Mouse (Mus musculus) heart, embryonic 13.5 days (tissue): Measurements from ENCODE around the gene Maml2. TPM values are rescaled to one million over a fixed set of nuclear protein-coding genes. Genes with fewer than 3 reads are reported as not detected.

ENCODE experiments used
- ATAC-seq: fragments of 200-750 bp; cut with Nextera tagmentation; 2 replicates; pipeline ENCODE4 v1.8.0; 2017; ENCODE audit warnings: moderate TSS enrichment; ENCODE audit not compliant: insufficient number of reproducible peaks, low FRiP score, low TSS enrichment; ENCODE audit errors: extremely low read depth
- H3K27ac ChIP-seq: fragments of 300-500 bp; sonication (generic); replicated peaks from 2 replicates; pipeline ENCODE4 v1.5.1; 2015; ENCODE audit warnings: moderate library complexity, mild to moderate bottlenecking, inconsistent platforms
- H3K27me3 ChIP-seq: fragments of 300-500 bp; sonication (generic); replicated peaks from 2 replicates; pipeline ENCODE4 v1.6.1; 2015; ENCODE audit warnings: mild to moderate bottlenecking, inconsistent platforms
- H3K36me3 ChIP-seq: fragments of 300-500 bp; sonication (generic); 2 replicates; pipeline ENCODE4 v1.6.1; 2015; ENCODE audit warnings: mild to moderate bottlenecking, inconsistent platforms
- H3K4me1 ChIP-seq: fragments of 300-500 bp; sonication (generic); 2 replicates; pipeline ENCODE4 v1.6.1; 2015; ENCODE audit warnings: inconsistent platforms
- H3K4me2 ChIP-seq: fragments of 300-500 bp; sonication (generic); 2 replicates; pipeline ENCODE4 v1.6.1; 2015; ENCODE audit warnings: inconsistent platforms, mild to moderate bottlenecking, moderate library complexity
- H3K4me3 ChIP-seq: fragments of 300-500 bp; sonication (generic); 2 replicates; pipeline ENCODE4 v1.5.1; 2015; ENCODE audit warnings: moderate library complexity, mild to moderate bottlenecking, inconsistent platforms
- H3K9ac ChIP-seq: fragments of 300-500 bp; sonication (generic); 2 replicates; pipeline ENCODE4 v1.6.1; 2015; ENCODE audit warnings: inconsistent platforms, mild to moderate bottlenecking, moderate library complexity
- H3K9me3 ChIP-seq: fragments of 300-500 bp; sonication (generic); 2 replicates; pipeline ENCODE4 v1.6.1; 2016; ENCODE audit warnings: inconsistent platforms
- WGBS: fragments of 180-500 bp; shearing (Covaris S2); methylation state at CpG from one replicate; pipeline ENCODE4 v1.1.7; 2015; ENCODE audit warnings: mixed read lengths; 5-methylcytosine and 5-hydroxymethylcytosine counted together
- polyA plus RNA-seq: library from polyadenylated mRNA; unstranded; fragments of >200 nt; fragmentation: Nextera tagmentation; extraction: Ambion mirVana; gene quantifications from 2 replicates; pipeline ENCODE4 v1.2.1, GENCODE M21; 2015

The Maml2 gene
- polyA plus RNA-seq, 1 experiment from 2014 or later, result 9.5 TPM

GRCm38 (mm10) chr9:13518441-13518971 lies 220.7 kb downstream of the Maml2 start:
- Histone ChIP-seq H3K9ac (no peak overlapping the region), H3K4me1 (peaks cover 28% of the 10 kb centered on the region), H3K4me3 (no peak overlapping the region), H3K27ac (peak overlapping the region; percentile 68), H3K36me3 (peaks cover 7% of the 10 kb centered on the region; the same call in 1 of the 2 replicates), H3K27me3 (no peaks in the 10 kb centered on the region), H3K9me3 (no peaks in the 10 kb centered on the region), H3K4me2 (no peak overlapping the region)
- 69% methylated on average over 2 of the region's 2 CpGs for WGBS
- no peak for ATAC-seq

- no peak for ATAC-seq
- 64% methylated on average over 9 of the region's 9 CpGs for WGBS
- H3K27ac ChIP-seq, result 0 out of 2 replicates have a peak overlapping the region, but pooled peaks have one; percentile 44
These were observed 224.5 kb downstream of the Maml2 start for GRCm38 (mm10) chr9:13522061-13522820.

GRCm38 (mm10) chr9:13523046-13523445 lies 225.3 kb downstream of the Maml2 start:
- Histone ChIP-seq H3K4me3 (no peak overlapping the region), H3K27ac (peak overlapping the region; percentile 29; the same call in 1 of the 2 replicates), H3K9me3 (no peaks in the 10 kb centered on the region), H3K9ac (no peak overlapping the region), H3K27me3 (no peaks in the 10 kb centered on the region), H3K36me3 (peaks cover 7% of the 10 kb centered on the region; the same call in 1 of the 2 replicates), H3K4me1 (peaks cover 40% of the 10 kb centered on the region), H3K4me2 (no peak overlapping the region)
- ATAC-seq, result no peak
- 65% methylated on average over 3 of the region's 3 CpGs for WGBS

More at GRCm38 (mm10) chr9:13522061-13522820, 224.5 kb downstream of the Maml2 start:
- H3K4me1 ChIP-seq, result peaks cover 38% of the 10 kb centered on the region
- H3K27me3 ChIP-seq, result no peaks in the 10 kb centered on the region
- no peak overlapping the region for H3K9ac ChIP-seq
- no peak overlapping the region for H3K4me3 ChIP-seq
- H3K36me3 ChIP-seq, result peaks cover 7% of the 10 kb centered on the region; the same call in 1 of the 2 replicates
- no peaks in the 10 kb centered on the region for H3K9me3 ChIP-seq
- no peak overlapping the region for H3K4me2 ChIP-seq

GRCm38 (mm10) chr9:13525075-13525474 lies 227.3 kb downstream of the Maml2 start:
- Histone ChIP-seq H3K4me3 (no peak overlapping the region), H3K4me2 (no peak overlapping the region), H3K9me3 (no peaks in the 10 kb centered on the region), H3K27me3 (no peaks in the 10 kb centered on the region), H3K36me3 (peaks cover 7% of the 10 kb centered on the region; the same call in 1 of the 2 replicates), H3K4me1 (peaks cover 48% of the 10 kb centered on the region), H3K9ac (no peak overlapping the region), H3K27ac (0 out of 2 replicates have a peak overlapping the region, but pooled peaks have one; percentile 5)
- ATAC-seq, result no peak
- 78% methylated on average over 1 of the region's 1 CpGs for WGBS

GRCm38 (mm10) chr9:13525561-13526255 lies 228.0 kb downstream of the Maml2 start:
- Histone ChIP-seq H3K36me3 (peaks cover 7% of the 10 kb centered on the region; the same call in 1 of the 2 replicates), H3K9me3 (no peaks in the 10 kb centered on the region), H3K27me3 (no peaks in the 10 kb centered on the region), H3K4me1 (peaks cover 52% of the 10 kb centered on the region), H3K4me2 (no peak overlapping the region), H3K4me3 (no peak overlapping the region), H3K27ac (no peak overlapping the region), H3K9ac (no peak overlapping the region)
- ATAC-seq, result no peak
- 65% methylated on average over 5 of the region's 5 CpGs for WGBS

GRCm38 (mm10) chr9:13530575-13530974 lies 232.8 kb downstream of the Maml2 start:
- Histone ChIP-seq H3K36me3 (0 out of 2 replicates have a peak, but pooled peaks cover 3% of the 10 kb centered on the region), H3K9me3 (0 out of 2 replicates have a peak, but pooled peaks cover 5% of the 10 kb centered on the region), H3K27ac (peak overlapping the region; percentile 32; the same call in 1 of the 2 replicates), H3K4me3 (no peak overlapping the region), H3K9ac (no peak overlapping the region), H3K4me2 (no peak overlapping the region), H3K4me1 (peaks cover 43% of the 10 kb centered on the region), H3K27me3 (no peaks in the 10 kb centered on the region)
- 62% methylated on average over 4 of the region's 4 CpGs for WGBS
- ATAC-seq, result no peak

GRCm38 (mm10) chr9:13533076-13533707 lies 235.4 kb downstream of the Maml2 start:
- Histone ChIP-seq H3K27ac (peak overlapping the region; percentile 24; the same call in 1 of the 2 replicates), H3K9me3 (0 out of 2 replicates have a peak, but pooled peaks cover 5% of the 10 kb centered on the region), H3K36me3 (0 out of 2 replicates have a peak, but pooled peaks cover 3% of the 10 kb centered on the region), H3K9ac (no peak overlapping the region), H3K27me3 (no peaks in the 10 kb centered on the region), H3K4me3 (no peak overlapping the region), H3K4me2 (no peak overlapping the region), H3K4me1 (peaks cover 52% of the 10 kb centered on the region)
- WGBS, result 69% methylated on average over 11 of the region's 11 CpGs
- ATAC-seq, result no peak

GRCm38 (mm10) chr9:13535803-13536202 lies 238.0 kb downstream of the Maml2 start:
- H3K4me2 ChIP-seq, result no peak overlapping the region
- H3K4me1 ChIP-seq, result peaks cover 50% of the 10 kb centered on the region
- H3K9ac ChIP-seq, result no peak overlapping the region
- H3K27ac ChIP-seq, result peak overlapping the region; percentile 73
- no peak for ATAC-seq
- H3K36me3 ChIP-seq, result 0 out of 2 replicates have a peak, but pooled peaks cover 3% of the 10 kb centered on the region
- H3K4me3 ChIP-seq, result no peak overlapping the region
- no peaks in the 10 kb centered on the region for H3K27me3 ChIP-seq
- WGBS, result 43% methylated on average over 5 of the region's 5 CpGs
- 0 out of 2 replicates have a peak, but pooled peaks cover 5% of the 10 kb centered on the region for H3K9me3 ChIP-seq

- ATAC-seq, result no peak
- H3K9me3 ChIP-seq, result 0 out of 2 replicates have a peak, but pooled peaks cover 5% of the 10 kb centered on the region
- H3K4me3 ChIP-seq, result no peak overlapping the region
- no peak overlapping the region for H3K9ac ChIP-seq
- peaks cover 47% of the 10 kb centered on the region for H3K4me1 ChIP-seq
- H3K27me3 ChIP-seq, result no peaks in the 10 kb centered on the region
- peak overlapping the region; percentile 22; the same call in 1 of the 2 replicates for H3K4me2 ChIP-seq
- 0 out of 2 replicates have a peak, but pooled peaks cover 3% of the 10 kb centered on the region for H3K36me3 ChIP-seq
- H3K27ac ChIP-seq, result peak overlapping the region; percentile 73
- 43% methylated on average over 12 of the region's 12 CpGs for WGBS
These were observed 238.9 kb downstream of the Maml2 start for GRCm38 (mm10) chr9:13536419-13537261.

GRCm38 (mm10) chr9:13538200-13538599 lies 240.4 kb downstream of the Maml2 start:
- no peak overlapping the region for H3K9ac ChIP-seq
- H3K36me3 ChIP-seq, result 0 out of 2 replicates have a peak, but pooled peaks cover 3% of the 10 kb centered on the region
- H3K27me3 ChIP-seq, result no peaks in the 10 kb centered on the region
- 80% methylated on average over 7 of the region's 7 CpGs for WGBS
- no peak for ATAC-seq
- H3K9me3 ChIP-seq, result 0 out of 2 replicates have a peak, but pooled peaks cover 5% of the 10 kb centered on the region
- peaks cover 46% of the 10 kb centered on the region for H3K4me1 ChIP-seq
- no peak overlapping the region for H3K4me2 ChIP-seq
- no peak overlapping the region for H3K4me3 ChIP-seq
- no peak overlapping the region for H3K27ac ChIP-seq
